Mouse (Mus musculus) liver, adult 2 months (tissue): ENCODE measurements around the gene Ldhc.

ENCODE experiments used
- CTCF ChIP-seq: fragments of 200-500 bp; IDR thresholded peaks from 2 replicates; pipeline ENCODE4 v1.5.1; 2011; ENCODE audit warnings: low read depth, low read length, control low read depth
- POLR2A ChIP-seq: fragments of 200-500 bp; IDR thresholded peaks from 2 replicates; pipeline ENCODE4 v1.6.1; 2011; ENCODE audit warnings: low read length, control low read depth; ENCODE audit not compliant: insufficient read depth; ENCODE audit errors: extremely low read depth

DNA sequence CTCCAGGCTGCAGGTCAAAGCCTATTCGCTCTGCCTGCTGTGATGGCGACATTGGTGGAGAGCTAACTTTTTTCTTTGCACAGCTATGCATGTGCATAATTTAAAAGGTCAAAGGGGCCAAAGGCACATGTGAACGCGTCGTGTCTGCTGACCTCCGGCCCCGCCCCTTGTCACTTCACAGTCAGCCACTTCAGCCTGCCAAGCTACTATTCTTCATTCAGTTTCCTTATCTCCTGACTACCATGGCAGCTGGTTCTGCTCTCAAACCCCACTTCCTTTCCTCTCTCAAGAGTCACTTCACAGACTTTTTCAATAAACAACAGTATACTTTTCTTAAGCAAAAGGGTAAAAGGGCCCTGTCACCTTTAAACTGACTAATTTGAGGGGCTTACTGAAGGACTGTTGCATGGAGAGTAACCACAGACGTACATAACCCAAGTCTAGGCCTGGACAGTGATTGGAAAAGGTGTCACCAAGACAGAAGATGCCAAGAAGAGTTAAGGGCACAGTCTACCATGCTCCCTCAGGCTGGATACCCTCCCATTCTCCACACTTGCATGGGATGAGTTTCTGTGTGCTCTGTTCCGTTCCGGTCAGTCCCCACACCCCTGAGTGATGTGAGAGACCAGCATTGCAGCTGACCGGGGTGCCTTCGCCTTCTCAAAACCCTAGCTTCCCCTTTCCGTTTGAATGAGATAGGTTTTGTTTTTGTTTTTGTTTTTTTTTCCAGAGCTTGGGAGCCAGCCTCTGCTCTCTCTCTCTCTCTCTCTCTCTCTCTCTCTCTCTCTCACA, 30.0 kb upstream of the Ldhc start:
- TF ChIP-seq POLR2A (no peak), CTCF (no peak)
